Mouse (Mus musculus) layer of hippocampus, postnatal 25 days (tissue): ENCODE measurements around the gene Samhd1. TPM values are rescaled to one million over a fixed set of nuclear protein-coding genes. Genes with fewer than 3 reads are reported as not detected.
"Not testable (repeated sequence)": the region's sequence is repeated elsewhere in the genome, so short reads cannot be mapped to it uniquely, and the experiment has no call there.

Experiments used
- DNase-seq, 2 experiments: peaks; one replicate each; pipeline ENCODE4 v3.0.0; 2022; ENCODE audit warnings: mixed read lengths in 2 of 2, low spot score in 1 of 2; ENCODE audit errors: extremely low spot score in 1 of 2
- total RNA-seq, 2 experiments: library from RNA; stranded (reverse); gene quantifications; 2 replicates each; pipeline ENCODE4 v1.2.3; 2021

The Samhd1 gene
- 10 to 100 TPM; 11.4 to 12.3 TPM for total RNA-seq

DNA sequence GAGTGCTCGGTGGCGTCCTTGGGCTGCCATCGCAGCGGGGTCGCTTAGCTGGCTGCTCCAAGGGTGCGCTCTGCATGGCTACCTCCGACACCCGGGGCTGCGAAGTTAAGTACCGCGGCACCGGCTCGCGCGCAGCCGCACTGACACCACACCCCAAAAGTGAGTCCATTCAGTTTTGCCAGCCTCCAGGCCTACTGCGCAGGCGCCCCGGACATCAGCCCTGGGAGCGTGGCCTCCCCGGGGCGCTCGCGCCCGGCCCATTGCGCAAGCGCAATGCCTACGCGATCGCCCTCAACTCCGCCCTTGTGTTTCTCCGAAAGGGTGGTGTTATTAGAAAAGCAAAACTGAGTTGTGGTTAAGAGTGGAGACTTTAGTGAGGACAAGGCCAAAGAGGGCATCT, at the start of gene Samhd1:
Gene Samhd1 (minus strand): TSS at position 252 of the 400 bp plus-strand sequence.
- DNase-seq = peak; percentile 78 to 79

DNA sequence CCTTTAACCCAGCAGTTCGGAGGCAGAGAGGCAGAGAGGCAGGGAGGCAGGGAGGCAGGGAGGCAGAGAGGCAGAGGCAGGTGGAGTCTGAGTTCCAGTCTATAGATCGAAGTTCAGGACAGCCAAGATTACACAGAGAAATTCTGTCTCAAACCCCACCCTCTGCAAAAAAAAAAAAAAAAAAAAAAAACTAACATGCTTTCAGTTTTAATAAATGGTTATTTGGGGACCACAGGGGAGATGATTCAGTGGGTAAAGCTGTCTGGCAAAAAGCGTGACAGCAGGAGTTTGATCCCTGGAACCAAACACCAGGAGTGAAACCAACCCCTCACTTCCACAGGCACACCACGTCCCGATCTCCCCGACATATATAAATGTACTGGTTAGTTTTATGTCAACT, 43.1 kb upstream of the Samhd1 start:
- DNase-seq = no peak

DNA sequence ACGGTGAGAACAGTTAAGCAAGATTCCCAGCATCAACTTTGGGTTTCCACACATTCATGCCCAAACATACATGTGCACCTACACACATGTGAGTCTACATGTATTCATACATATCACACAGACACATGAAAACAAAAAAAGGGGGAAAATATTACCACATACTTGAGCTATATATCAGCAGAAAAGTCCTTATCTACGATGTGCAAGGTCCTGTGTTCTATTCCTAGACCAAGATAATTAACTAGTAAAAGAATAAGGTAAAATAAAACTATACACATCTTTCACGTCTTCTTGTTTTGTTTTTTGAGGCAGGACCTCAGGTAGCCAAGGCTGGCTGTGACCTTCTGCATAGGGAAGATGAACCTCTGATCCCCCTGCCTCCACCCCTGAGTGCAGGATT, 41.2 kb upstream of the Samhd1 start:
- DNase-seq = no peak

DNA sequence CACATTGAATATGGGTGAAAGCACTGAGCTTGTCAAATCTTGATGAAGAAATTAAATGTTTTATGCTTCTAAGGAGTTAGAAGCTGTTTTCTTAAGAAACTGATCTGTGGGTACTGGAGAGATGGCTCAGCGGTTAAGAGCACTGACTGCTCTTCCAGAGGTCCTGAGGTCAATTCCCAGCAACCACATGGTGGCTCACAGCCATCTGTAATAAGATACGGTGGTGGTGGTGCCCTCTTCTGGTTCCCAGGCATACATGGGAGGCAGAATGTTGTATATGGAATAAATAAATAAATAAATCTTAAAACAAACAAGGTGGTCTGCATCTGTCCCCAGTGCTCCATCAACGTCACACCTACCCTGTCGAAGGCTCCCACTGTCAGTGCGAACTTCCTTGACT, 39.4 kb upstream of the Samhd1 start:
- no peak for DNase-seq

DNA sequence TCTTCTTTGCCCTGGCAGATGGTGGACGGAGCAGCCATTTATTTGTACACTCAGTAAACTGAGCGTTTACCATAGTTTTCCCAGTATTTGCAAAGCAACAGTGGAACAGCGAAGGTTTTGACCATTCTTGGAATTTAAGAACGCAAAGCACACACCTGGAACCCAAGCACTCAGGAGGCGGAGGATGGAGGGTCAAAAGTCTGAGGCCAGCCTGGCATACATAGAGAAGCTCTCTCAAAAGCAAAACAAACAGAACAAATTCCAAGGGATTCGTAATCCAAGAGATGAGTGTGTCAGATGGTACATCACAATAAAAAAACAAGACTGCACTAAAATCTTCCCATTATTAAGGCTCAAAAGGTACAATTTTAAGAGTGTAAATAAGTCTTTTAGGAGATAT, 38.5 kb upstream of the Samhd1 start:
- DNase-seq = no peak

DNA sequence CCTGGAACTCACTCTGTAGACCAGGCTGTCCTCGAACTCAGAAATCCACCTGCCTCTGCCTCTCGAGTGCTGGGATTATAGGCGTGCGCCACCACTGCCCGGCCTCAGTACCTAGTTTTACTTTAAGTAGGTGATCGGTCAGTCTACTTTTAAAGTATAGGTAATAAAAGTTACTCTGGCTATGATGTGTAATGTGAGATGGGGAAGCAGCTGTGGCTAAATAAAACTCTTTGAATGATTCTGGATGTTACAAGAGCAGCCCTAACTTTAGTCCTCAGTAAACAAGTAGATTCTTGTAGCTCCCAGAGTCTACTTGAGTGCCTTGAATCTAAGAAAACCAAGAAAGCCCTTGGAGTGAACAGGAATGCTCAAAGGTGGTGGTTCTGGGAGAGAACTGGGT, 37.9 kb upstream of the Samhd1 start:
- no peak for DNase-seq

DNA sequence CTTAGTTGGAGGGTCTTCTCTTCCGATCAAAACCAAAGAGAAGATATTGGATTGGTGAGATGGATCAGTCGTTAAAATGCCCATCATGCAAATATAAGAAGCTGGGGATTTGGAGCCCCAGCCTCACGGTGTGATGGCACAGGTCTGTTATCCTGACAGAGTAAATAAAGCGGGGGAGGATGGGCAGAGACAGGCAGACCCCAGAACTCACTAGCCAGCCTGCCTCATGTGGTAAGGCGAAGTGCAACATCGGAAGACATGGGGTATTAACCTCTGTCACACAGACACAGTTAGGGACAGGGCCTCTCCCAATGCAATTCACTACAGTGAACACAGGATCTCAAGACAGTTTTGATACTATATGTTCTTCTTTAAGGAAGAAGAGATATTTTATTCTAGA, 35.6 kb upstream of the Samhd1 start:
- no peak for DNase-seq

DNA sequence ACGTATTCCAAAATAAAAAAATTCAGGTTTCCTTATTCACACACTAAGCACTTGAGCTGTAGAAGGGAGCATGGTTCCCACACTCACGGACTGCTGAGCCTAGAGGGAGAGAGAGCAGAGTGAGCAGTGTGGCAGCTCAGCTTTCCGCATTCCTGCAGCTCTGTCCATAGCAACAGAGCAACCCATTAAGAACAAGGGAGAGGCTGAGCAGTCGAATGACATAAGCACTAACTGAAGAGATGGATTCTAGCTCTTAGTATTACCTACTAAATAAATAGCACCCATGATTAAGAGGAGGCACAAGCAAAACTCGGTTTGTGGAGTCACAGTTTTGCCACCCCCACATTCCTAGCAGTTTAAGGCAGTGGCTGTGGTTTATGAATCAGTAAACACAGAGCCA, 35.1 kb upstream of the Samhd1 start:
- DNase-seq = no peak

DNA sequence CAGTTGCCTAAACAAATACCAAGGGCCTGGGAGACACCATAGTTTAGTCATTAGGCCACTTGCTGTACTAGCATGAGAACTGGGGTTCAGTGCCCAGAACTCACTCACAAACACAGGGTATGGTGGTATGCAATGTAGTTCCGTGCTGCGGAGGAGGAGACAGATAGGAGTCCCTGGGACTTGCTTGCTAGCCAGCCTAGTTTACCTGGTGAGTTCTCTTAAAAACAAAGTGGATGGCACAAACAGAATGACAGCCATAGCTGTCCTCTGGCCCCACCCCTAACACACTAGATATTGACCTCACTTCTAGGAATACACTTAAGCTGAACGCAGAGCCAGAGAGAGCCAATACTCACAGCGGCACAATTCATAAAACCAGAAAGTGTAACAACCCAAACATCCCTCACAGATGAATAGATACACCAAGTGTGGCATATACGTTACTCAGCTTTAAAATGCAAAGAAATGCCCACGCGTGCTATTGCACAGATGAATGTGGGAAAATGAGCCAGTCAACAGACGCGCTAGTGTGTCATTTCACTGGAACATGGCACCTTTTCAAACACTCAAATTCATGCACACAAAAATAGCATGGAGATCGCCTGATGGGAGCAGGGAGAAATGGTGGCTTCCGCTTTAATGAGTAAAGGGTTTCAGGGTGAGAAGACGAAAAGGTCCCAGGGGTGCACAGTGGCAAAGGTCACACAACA, 31.5 kb upstream of the Samhd1 start:
- no peak for DNase-seq

DNA sequence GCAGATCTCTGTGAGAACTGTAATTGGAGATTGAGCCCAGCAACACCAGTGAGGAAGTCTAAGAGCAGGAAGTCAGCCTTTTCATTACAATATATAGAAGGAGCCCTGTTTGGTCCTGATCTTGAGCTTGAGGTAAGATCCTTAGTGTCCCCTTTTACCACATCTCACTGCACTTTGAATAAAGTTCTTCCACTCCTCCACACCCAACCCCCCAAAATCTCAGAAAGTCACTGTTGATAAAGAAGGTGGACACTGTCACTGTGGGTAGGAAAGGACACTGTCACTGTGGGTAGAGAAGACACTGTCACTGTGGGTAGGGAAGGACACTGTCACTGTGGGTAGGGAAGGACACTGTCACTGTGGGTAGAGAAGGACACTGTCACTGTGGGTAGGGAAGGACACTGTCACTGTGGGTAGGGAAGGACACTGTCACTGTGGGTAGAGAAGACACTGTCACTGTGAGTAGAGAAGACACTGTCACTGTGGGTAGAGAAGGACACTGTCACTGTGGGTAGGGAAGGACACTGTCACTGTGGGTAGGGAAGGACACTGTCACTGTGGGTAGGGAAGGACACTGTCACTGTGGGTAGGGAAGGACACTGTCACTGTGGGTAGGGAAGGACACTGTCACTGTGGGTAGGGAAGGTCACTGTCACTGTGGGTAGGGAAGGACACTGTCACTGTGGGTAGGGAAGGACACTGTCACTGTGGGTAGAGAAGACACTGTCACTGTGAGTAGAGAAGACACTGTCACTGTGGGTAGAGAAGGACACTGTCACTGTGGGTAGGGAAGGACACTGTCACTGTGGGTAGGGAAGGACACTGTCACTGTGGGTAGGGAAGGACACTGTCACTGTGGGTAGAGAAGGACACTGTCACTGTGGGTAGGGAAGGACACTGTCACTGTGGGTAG, 30.5 kb upstream of the Samhd1 start:
- DNase-seq = not testable (repeated sequence)

DNA sequence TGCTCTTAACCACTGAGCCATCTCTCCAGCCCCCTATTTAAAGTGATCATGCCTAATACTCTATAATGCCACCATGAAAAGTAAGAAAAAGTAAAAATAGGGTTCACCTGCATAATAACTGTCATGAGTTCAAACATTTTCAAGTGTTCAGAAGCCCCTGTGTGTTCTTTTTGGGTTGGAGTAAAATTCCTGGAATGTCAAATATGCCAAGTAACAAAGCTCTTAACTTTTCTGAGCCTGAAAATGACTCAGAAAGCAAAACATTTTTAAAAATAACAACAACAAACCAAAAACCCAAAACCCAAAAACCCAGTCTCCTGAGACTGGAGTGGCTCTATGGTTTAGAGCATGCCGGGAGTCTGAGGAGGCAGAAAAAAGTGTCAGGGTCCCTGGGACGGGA, 29.0 kb upstream of the Samhd1 start:
- DNase-seq = no peak

DNA sequence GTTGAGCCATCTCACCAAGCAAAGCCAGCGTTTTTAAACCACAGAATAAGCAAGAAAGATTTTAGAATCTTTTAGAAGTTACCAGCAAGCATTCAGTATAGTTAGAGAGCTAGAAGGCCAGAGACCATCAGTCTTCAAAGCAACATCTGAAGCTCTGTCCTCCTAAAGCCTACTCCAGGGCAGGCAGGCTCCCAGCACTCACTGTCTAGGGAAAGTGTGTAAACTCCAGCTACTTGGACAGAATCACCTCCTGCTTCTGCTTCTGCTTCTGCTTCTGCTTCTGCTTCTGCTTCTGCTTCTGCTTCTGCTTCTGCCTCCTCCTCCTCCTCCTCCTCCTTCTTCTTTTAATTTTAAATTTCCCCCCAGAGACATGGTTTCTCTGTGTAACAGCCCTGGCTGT, 21.0 kb upstream of the Samhd1 start:
- DNase-seq = no peak

DNA sequence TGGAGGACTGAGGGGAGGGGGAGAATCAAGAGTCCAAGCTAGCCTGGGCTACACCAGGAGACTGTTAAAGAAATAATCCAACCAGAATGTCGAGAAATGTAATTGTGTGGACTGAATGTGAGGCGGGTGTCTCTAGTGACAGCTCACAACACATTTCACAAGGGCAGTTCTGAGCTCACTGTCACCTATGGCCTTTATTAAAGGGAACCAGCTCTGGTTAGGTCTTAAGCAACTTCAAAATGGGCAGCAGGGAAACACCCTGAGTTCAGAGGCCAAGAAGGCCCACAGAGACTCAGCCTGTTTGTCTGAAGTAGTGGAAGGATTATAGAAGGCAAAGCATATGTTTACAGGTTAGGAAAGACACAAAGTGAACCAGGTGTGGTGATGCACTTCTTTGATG, 18.2 kb upstream of the Samhd1 start:
- DNase-seq = no peak

DNA sequence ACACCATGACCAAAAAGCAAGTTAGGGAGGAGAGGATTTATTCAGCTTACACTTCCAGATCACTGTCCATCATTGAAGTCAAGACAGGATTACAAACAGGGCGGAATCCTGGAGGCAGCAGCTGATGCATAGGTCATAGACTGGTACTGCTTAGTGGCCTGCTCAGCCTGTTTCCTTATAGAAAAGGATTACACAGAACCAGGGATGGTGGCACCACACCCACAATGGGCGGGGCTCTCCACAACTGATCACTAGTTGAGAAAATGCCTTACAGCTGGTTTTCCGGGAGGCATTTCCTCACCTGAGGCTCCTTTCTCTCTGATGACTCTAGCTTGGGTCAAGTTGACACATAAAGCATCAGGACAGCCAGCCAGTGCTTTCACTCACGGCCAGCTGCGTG, 13.4 kb upstream of the Samhd1 start:
- DNase-seq = no peak

DNA sequence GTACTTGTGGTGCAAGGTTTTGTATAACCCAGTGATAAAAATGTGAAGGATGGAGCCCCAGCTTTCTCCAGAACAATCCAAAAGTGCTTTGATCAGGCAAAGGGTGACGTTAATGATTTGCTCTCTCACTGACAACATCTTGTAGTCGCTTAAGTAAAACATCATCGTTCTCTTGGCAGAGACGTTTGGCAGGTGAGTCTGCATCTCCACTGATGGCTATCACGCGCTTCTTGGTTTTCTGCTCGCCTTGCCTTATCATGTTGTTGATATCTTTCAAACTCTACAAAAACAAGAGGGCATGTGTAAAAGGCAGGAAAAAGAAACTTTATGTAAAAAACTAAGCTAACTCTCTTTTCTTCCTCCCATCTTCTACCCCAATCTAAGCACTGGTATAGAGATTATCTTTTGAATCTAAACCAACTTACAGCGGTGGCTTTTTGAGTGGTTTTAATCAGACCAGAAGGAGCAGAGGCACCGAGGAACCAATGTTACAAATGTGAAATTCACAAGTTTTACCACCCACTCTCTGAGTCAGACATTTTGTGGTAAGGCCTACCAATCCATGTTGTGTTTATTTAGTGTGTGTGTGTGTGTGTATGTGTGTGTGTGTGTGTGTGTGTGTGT, 12.4 kb upstream of the Samhd1 start:
- DNase-seq = no peak

DNA sequence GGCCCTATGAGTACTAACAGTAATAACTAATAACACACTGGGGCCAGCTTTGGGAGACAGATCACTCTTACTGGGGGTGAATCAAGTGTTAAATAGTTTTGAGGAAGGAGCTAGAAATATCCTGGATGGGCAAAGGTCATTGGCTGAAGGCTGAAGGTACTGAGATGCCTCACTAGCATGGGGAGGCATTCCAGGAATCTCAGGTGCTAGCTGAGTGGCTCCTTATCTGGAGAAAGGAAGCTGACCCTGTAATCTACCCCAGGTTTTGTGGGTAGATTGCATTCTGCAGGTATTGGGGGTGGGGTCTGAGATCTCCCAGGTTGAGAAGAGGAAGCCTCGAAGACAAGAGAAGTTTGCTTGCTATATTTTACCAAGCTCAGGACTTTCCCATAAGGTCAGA, 10.1 kb upstream of the Samhd1 start:
- DNase-seq = no peak

DNA sequence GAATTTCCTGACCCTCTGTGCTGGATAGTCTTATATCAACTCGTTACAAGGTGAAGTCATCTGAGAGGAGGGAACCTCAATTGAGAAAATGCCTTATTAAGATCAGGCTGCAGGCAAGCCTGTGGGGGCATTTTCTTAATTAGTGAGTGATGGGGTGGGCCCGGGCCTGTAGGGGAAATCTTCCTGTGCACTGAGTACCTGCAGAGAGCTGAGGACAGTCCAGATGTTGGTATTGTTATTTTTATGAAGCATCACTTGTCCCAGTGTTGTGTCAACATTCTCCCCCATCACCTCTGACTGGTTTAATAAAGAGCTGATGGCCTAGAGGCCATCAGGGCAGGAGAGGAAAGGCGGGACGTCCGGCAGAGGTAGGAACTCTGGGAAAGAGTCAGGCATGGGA, 9.1 kb upstream of the Samhd1 start:
- no peak for DNase-seq

DNA sequence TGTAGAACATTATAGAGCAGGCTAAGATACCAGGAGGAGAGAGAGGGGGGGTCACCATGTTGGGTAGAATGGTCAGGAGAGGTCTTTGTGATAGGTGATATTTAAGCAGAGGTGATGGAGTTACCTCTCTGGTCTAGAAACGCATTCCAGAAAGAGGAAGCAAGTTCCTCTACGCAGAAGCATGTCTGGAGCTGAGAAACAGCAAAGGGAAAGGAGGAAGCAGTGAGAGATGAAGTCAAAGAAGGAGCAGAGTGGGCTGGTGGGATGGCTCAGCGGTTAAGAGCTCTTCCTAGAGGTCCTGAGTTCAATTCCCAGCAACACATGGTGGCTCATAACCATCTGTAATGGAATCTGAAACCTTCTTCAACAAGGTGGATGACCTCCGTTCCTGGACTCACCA, 6.9 kb upstream of the Samhd1 start:
- DNase-seq = no peak

DNA sequence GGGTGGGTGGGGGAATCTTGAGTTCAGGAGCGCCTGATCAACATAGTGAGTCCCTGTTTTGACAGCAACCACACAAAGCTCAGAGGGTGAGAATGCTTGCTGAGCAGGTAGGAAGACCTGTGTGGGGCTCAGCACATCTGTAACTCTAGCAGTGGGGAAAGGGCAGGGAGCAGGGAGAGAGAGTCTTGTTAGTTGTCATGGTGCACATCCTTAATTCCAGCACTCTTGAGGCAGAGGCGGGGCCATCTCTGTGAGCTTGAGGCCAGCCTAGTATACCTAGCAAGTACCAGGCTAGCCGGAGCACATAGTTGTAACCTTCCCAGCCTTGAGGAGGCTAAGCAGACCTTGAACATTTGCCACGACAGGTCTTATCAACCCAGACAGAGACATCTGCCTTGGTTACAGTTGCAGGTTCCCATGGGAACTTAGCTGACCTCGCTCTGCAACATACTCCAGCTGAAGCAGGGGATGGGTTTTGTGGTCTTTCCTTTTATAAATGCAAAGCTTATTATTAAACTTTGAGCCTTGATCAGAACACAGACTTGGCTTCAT, 4.3 kb upstream of the Samhd1 start:
- DNase-seq = no peak

DNA sequence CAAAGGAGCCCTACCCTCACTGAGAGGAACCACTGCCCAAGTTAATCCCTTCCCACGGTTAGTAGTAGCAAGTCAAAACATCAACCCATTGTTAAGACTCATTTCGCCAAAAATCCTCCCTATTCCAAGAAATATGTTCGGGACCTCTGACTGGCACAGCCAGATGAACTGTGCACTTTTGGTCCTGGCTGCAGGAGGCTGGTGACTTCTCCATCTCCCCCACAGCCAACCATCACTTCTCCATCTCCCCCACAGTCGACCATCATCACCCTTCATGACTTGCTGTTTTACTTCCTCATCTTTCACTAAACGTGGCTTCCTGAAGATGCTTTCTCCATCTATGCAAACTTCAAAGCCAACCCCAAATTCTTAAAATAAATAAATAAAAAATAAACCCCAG, 3.7 kb upstream of the Samhd1 start:
- DNase-seq = no peak
